Mouse (Mus musculus) lung, postnatal 0 days (tissue): Measurements from ENCODE around the gene Prr19.

ENCODE experiments used
- CTCF ChIP-seq: IDR thresholded peaks from 2 replicates; pipeline ENCODE4 v1.5.1; 2016; ENCODE audit warnings: antibody characterized with exemption, mild to moderate bottlenecking
- EP300 ChIP-seq: IDR thresholded peaks from 2 replicates; pipeline ENCODE4 v1.6.1; 2016; ENCODE audit warnings: antibody characterized with exemption, mild to moderate bottlenecking, control low read depth

DNA sequence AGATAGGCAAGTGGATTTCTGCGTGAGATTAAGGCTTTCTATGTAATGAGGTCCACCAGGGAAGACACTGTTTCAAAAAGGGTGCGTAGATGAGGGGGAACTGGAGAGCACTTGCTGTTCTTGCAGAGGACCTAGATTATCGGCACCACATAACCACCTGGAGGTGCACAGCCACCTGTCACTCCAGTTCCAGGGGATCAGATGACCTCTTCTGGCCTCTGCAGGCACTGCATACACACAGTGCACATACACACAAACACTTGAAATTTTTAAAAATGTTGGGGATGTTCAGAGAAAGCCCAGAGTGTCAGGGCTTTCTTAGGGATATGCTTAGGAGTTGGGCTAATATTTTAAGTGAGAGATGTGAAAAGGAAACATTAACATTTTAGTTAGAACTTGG is 11.3 kb upstream of the Prr19 start:
- TF ChIP-seq CTCF: peak; percentile 38; the same call in 1 of the 2 replicates
- TF ChIP-seq EP300: no peak
